Mouse (Mus musculus) embryonic facial prominence, embryonic 11.5 days (tissue): Measurements from ENCODE around the gene Metap2. TPM values are rescaled to one million over a fixed set of nuclear protein-coding genes. Genes with fewer than 3 reads are reported as not detected.
"Not testable (repeated sequence)": the region's sequence is repeated elsewhere in the genome, so short reads cannot be mapped to it uniquely, and the experiment has no call there.

ENCODE experiments used
- ATAC-seq: fragments of 200-750 bp; cut with Nextera tagmentation; replicated peaks from 2 replicates; pipeline ENCODE4 v1.8.0; 2017; ENCODE audit warnings: low read depth; ENCODE audit not compliant: insufficient number of reproducible peaks, low FRiP score, low TSS enrichment
- DNase-seq: peaks from one replicate; pipeline ENCODE4 v3.0.0-alpha.2; 2015; ENCODE audit warnings: low spot score
- H3K27ac ChIP-seq: fragments of 300-500 bp; sonication (generic); replicated peaks from 2 replicates; pipeline ENCODE4 v1.5.1; 2014; ENCODE audit warnings: mild to moderate bottlenecking, low read depth, low read length, control low read depth
- H3K27me3 ChIP-seq: fragments of 300-500 bp; sonication (generic); 2 replicates; pipeline ENCODE4 v1.6.1; 2014; ENCODE audit warnings: mild to moderate bottlenecking, low read length, moderate library complexity, mixed read lengths; ENCODE audit not compliant: control insufficient read depth, insufficient read depth
- H3K36me3 ChIP-seq: fragments of 300-500 bp; sonication (generic); replicated peaks from 2 replicates; pipeline ENCODE4 v1.6.1; 2014; ENCODE audit warnings: low read depth, mild to moderate bottlenecking, low read length, moderate library complexity, mixed read lengths; ENCODE audit not compliant: control insufficient read depth, insufficient read depth
- H3K4me1 ChIP-seq: fragments of 300-500 bp; sonication (generic); 2 replicates; pipeline ENCODE4 v1.6.1; 2014; ENCODE audit warnings: low read length, mixed read lengths; ENCODE audit not compliant: control insufficient read depth, insufficient read depth
- H3K4me2 ChIP-seq: fragments of 300-500 bp; sonication (generic); 2 replicates; pipeline ENCODE4 v1.6.1; 2014; ENCODE audit warnings: low read depth, mild to moderate bottlenecking, control low read depth, low read length, moderate library complexity
- H3K4me3 ChIP-seq: fragments of 300-500 bp; sonication (generic); 2 replicates; pipeline ENCODE4 v1.5.1; 2014; ENCODE audit warnings: low read depth, low read length, control low read depth
- H3K9ac ChIP-seq: fragments of 300-500 bp; sonication (generic); replicated peaks from 2 replicates; pipeline ENCODE4 v1.6.1; 2014; ENCODE audit warnings: mild to moderate bottlenecking, control low read depth, low read length
- H3K9me3 ChIP-seq: fragments of 300-500 bp; sonication (generic); replicated peaks from 2 replicates; pipeline ENCODE4 v1.6.1; 2016; ENCODE audit warnings: mild to moderate bottlenecking, low read length, inconsistent platforms, mixed read lengths; ENCODE audit not compliant: control insufficient read depth
- WGBS: fragments of 180-500 bp; shearing (Covaris S2); extraction: QIAGEN DNeasy Blood & Tissue Kit; methylation state at CpG from one replicate; pipeline ENCODE4 v1.1.7; 2014; 5-methylcytosine and 5-hydroxymethylcytosine counted together
- polyA plus RNA-seq: library from polyadenylated mRNA; unstranded; fragments of >200 nt; fragmentation: Nextera tagmentation; extraction: Ambion mirVana; gene quantifications from 2 replicates; pipeline ENCODE4 v1.2.1, GENCODE M21; 2014

Gene Metap2
- polyA plus RNA-seq, 1 experiment from 2014 or later, result 272 TPM

DNA sequence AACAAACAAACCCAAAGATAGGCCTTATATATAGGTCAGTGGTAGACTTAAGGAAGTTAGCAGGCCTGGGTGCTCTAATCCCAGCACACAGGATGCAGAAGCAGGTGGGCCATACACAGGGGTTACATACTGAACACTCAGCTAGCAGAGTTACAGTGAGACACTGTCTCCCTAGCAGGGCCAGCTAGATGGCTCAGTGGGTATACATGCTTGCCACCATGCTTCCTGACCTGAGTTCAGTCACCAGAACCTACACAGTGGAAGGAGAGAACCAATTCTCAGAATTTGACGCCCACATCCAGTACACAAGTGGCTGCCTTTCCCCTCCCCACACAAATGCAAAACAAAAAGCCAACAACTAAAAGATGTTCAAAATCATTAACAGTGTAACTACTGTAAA lies 20.1 kb downstream of the Metap2 start:
- no peak for DNase-seq
- Histone ChIP-seq H3K9me3 (no peaks in the 10 kb centered on the region), H3K9ac (no peak overlapping the region), H3K27me3 (no peaks in the 10 kb centered on the region), H3K4me2 (no peak overlapping the region), H3K4me1 (no peaks in the 10 kb centered on the region), H3K36me3 (peaks cover 5% of the 10 kb centered on the region; the same call in 1 of the 2 replicates), H3K4me3 (no peak overlapping the region), H3K27ac (no peak overlapping the region)
- ATAC-seq, result no peak
- WGBS, result 91% methylated on average over 1 of the region's 1 CpGs

DNA sequence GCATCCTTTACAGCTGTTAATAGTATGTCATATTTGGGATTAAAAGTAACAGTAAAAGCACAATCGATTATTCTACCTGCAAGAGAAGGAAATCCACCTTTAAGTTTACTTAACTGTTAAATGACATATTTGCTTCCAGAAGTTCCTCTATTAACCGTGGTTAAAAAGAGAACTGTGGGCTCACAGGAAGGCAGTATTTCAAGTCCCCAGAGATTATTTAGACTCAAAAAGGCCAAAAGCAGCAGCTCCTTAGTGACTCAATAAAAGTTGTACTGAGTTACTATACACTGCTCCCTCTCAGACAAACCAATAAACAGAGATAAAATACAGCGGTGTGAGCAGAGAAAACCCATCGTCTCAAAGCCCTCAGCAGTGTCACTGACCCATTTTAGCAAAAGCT lies 28.0 kb downstream of the Metap2 start:
- Histone ChIP-seq H3K9ac (no peak overlapping the region), H3K4me3 (no peak overlapping the region), H3K9me3 (no peaks in the 10 kb centered on the region), H3K4me2 (no peak overlapping the region), H3K36me3 (peaks cover 3% of the 10 kb centered on the region), H3K27me3 (no peaks in the 10 kb centered on the region), H3K27ac (no peak overlapping the region), H3K4me1 (no peaks in the 10 kb centered on the region)
- DNase-seq (no peak), ATAC-seq (no peak)
- WGBS, result 84% methylated on average over 4 of the region's 4 CpGs

DNA sequence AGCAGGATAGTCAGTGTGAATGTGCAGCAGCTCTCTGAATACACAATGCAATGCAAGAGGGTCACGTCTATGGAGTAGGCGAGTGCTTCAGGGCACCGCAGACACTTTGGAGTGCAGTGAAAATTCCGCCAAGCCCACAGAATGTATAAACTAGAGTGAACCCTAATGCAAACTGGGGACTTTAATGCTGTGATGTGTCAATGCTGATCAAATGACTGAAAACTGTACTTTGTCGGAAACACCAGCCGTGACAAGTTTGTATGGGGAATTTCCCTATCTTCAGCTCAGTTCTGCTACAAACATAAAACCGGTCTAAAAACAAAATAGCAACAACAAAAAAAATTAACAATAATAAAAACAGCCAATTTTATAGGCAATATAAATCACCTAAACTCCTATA lies 28.5 kb downstream of the Metap2 start:
- no peaks in the 10 kb centered on the region for H3K9me3 ChIP-seq
- DNase-seq (no peak), ATAC-seq (no peak)
- WGBS, result 95% methylated on average over 7 of the region's 7 CpGs
- no peak overlapping the region for H3K9ac ChIP-seq
- no peaks in the 10 kb centered on the region for H3K27me3 ChIP-seq
- H3K27ac ChIP-seq, result no peak overlapping the region
- no peak overlapping the region for H3K4me3 ChIP-seq
- H3K36me3 ChIP-seq, result peaks cover 3% of the 10 kb centered on the region
- no peaks in the 10 kb centered on the region for H3K4me1 ChIP-seq
- no peak overlapping the region for H3K4me2 ChIP-seq

DNA sequence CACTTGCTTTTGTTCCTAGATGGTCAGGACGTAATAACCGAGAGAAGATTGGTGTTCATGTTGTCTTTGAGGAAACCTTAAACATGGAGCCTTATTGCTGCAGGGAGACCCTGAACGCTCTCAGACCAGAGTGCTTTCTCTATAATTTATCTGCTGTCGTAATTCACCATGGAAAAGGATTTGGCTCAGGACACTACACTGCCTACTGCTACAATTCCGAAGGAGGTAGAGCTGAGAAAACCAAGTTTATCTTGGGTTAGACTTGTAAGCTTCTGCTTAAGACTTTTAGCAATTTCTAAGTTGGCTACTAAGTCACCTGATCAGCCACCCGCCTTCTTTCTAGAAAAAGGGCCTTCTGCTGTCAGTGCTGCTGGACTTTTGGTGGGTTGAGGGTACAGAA lies 40.8 kb downstream of the Metap2 start:
- ATAC-seq, result no peak
- H3K27me3 ChIP-seq, result no peaks in the 10 kb centered on the region
- no peak overlapping the region for H3K4me2 ChIP-seq
- H3K4me3 ChIP-seq, result no peak overlapping the region
- H3K4me1 ChIP-seq, result no peaks in the 10 kb centered on the region
- H3K36me3 ChIP-seq, result peaks cover 4% of the 10 kb centered on the region; the same call in 1 of the 2 replicates
- 93% methylated on average over 6 of the region's 6 CpGs for WGBS
- no peak overlapping the region for H3K27ac ChIP-seq
- H3K9me3 ChIP-seq, result no peaks in the 10 kb centered on the region
- no peak for DNase-seq
- no peak overlapping the region for H3K9ac ChIP-seq

DNA sequence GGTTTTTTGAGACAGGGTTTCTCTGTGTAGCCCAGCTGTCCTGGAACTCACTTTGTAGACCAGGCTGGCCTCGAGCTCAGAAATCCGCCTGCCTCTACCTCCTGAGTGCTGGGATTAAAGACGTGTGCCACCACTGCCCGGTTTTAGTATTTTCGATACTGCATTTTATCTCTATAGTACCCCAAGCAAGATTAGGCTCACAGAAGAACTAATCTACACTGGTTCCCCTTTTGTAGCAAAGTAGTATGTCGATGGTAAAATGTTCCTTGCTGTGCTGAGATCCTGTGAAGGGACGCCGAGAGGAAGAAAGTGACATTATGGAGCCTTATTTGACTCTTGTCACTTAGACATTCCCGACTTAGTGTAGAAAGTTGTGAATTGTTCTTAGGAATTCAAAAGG lies 41.8 kb downstream of the Metap2 start:
- ATAC-seq (no peak), DNase-seq (no peak)
- H3K4me3 ChIP-seq, result no peak overlapping the region
- H3K36me3 ChIP-seq, result peaks cover 4% of the 10 kb centered on the region; the same call in 1 of the 2 replicates
- H3K27ac ChIP-seq, result no peak overlapping the region
- H3K27me3 ChIP-seq, result no peaks in the 10 kb centered on the region
- no peak overlapping the region for H3K4me2 ChIP-seq
- no peaks in the 10 kb centered on the region for H3K9me3 ChIP-seq
- no peak overlapping the region for H3K9ac ChIP-seq
- 89% methylated on average over 9 of the region's 9 CpGs for WGBS
- H3K4me1 ChIP-seq, result no peaks in the 10 kb centered on the region

DNA sequence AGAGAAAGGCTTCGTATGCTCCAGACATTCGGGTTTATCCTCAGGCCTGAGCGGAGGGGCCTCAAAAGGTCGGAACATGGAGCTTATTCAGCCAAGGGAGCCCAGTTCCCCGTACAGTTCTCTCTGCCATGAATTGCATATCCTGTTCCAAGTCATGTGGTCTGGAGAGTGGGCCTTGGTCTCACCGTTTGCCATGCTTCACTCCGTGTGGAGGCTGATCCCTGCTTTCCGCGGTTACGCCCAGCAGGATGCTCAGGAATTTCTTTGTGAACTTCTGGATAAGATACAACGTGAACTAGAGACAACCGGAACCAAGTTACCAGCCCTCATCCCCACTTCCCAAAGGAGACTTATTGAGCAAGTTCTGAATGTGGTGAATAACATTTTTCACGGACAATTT lies 50.2 kb downstream of the Metap2 start:
- Histone ChIP-seq H3K4me3 (no peak overlapping the region), H3K27ac (no peak overlapping the region), H3K36me3 (no peaks in the 10 kb centered on the region), H3K9ac (no peak overlapping the region), H3K9me3 (no peaks in the 10 kb centered on the region; the same call in 1 of the 2 replicates), H3K4me1 (no peaks in the 10 kb centered on the region), H3K4me2 (no peak overlapping the region), H3K27me3 (no peaks in the 10 kb centered on the region)
- 96% methylated on average over 13 of the region's 13 CpGs for WGBS
- ATAC-seq (no peak), DNase-seq (no peak)

DNA sequence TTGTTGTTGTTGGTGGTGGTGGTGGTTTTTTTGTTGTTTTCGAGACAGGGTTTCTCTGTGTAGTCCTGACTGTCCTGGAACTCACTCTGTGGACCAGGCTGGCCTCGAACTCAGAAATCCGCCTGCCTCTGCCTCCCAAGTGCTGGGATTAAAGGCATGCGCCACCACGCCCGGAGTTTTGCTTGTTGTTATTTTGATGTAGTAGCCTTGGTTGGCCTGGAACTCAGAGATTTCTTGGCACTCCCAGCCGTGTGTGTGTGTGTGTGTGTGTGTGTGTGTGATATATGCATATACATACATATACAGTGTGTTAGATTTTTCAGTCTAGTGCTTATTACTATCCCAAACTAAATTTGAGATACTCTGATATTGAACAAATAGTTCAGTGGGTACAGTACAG lies 61.8 kb downstream of the Metap2 start:
- DNase-seq, H3K9ac ChIP-seq, H3K4me1 ChIP-seq, H3K36me3 ChIP-seq, H3K9me3 ChIP-seq, H3K4me2 ChIP-seq, H3K27ac ChIP-seq, H3K4me3 ChIP-seq, ATAC-seq: not testable (repeated sequence)
- WGBS, result 89% methylated on average over 7 of the region's 7 CpGs
- peaks cover 11% of the 10 kb centered on the region for H3K27me3 ChIP-seq

DNA sequence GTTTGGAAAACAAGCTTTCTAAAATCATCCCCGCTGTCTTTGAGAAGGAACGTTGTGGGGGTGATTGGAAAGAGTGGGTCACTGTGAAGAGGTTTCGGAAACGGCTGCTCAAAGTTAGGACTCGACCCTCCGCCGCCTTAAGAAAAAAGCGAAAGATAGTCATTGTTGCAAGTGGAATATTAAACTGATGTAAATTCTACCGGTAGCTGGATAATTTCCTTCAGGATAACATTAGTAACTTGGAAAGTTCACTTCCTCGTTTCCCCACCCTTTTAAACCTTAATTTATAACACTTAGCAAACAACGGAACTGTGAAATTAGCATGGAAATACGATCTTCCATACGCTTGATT lies 62.5 kb downstream of the Metap2 start:
- Histone ChIP-seq H3K9ac (peak overlapping the region; percentile 40), H3K27me3 (peaks cover 11% of the 10 kb centered on the region), H3K36me3 (no peaks in the 10 kb centered on the region), H3K9me3 (no peaks in the 10 kb centered on the region), H3K4me1 (no peaks in the 10 kb centered on the region), H3K27ac (no peak overlapping the region), H3K4me3 (peak overlapping the region; percentile 57), H3K4me2 (peak overlapping the region; percentile 85)
- no peak for DNase-seq
- no peak for ATAC-seq
- 4% methylated on average over 13 of the region's 13 CpGs for WGBS
